Mouse (Mus musculus): Measurements from ENCODE around the gene Col23a1.

GRCm38 (mm10) chr11:51418807-51419206 lies 129.1 kb downstream of the Col23a1 start:
- no peak for TF ChIP-seq POLR2A (IDR thresholded peaks at IDR 0.05; ENCODE audit: low read depth, low read length)
- no peak for TF ChIP-seq CTCF (IDR thresholded peaks at IDR 0.05; ENCODE audit: extremely low read depth, insufficient read depth, insufficient read length, insufficient replicate concordance)
